Mouse (Mus musculus) intestine, embryonic 14.5 days (tissue): ENCODE measurements at regions not wholly inside any gene's neighbourhood (a gene's known extent, or its start where the extent isn't known, plus 50 kb on each side); places are given as distances from the start of the nearest gene placed in this dataset.

ENCODE experiments used
- ATAC-seq: fragments of 200-750 bp; cut with Nextera tagmentation; replicated peaks from 2 replicates; pipeline ENCODE4 v1.8.0; 2017; ENCODE audit warnings: low read depth, moderate number of reproducible peaks, moderate TSS enrichment, moderate library complexity; ENCODE audit not compliant: low FRiP score, low TSS enrichment
- DNase-seq: peaks from one replicate; pipeline ENCODE4 v3.0.0-alpha.2; 2018; ENCODE audit warnings: low spot score
- H3K27ac ChIP-seq: fragments of 300-500 bp; sonication (generic); 2 replicates; pipeline ENCODE4 v1.5.1; 2014; ENCODE audit warnings: low read depth, mild to moderate bottlenecking, control low read depth
- H3K27me3 ChIP-seq: fragments of 300-500 bp; sonication (generic); replicated peaks from 2 replicates; pipeline ENCODE4 v1.6.1; 2014; ENCODE audit warnings: low read length, control low read depth; ENCODE audit not compliant: control insufficient read depth, insufficient read depth
- H3K36me3 ChIP-seq: fragments of 300-500 bp; sonication (generic); 2 replicates; pipeline ENCODE4 v1.6.1; 2014; ENCODE audit warnings: low read length, control low read depth; ENCODE audit not compliant: control insufficient read depth, insufficient read depth
- H3K4me1 ChIP-seq: fragments of 300-500 bp; sonication (generic); replicated peaks from 2 replicates; pipeline ENCODE4 v1.6.1; 2014; ENCODE audit warnings: low read length, control low read depth, mixed read lengths; ENCODE audit not compliant: control insufficient read depth, insufficient read depth
- H3K4me2 ChIP-seq: fragments of 300-500 bp; sonication (generic); 2 replicates; pipeline ENCODE4 v1.6.1; 2014; ENCODE audit warnings: low read length
- H3K4me3 ChIP-seq: fragments of 300-500 bp; sonication (generic); 2 replicates; pipeline ENCODE4 v1.5.1; 2014; ENCODE audit warnings: low read depth, low read length, control low read depth, mixed read lengths
- H3K9ac ChIP-seq: fragments of 300-500 bp; sonication (generic); 2 replicates; pipeline ENCODE4 v1.6.1; 2014; ENCODE audit warnings: mild to moderate bottlenecking, low read length
- H3K9me3 ChIP-seq: fragments of 300-500 bp; sonication (generic); 2 replicates; pipeline ENCODE4 v1.6.1; 2016; ENCODE audit warnings: low read length, control low read depth; ENCODE audit not compliant: control insufficient read depth
- WGBS: fragments of 180-500 bp; shearing (Covaris S2); extraction: QIAGEN DNeasy Blood & Tissue Kit; methylation state at CpG from one replicate; pipeline ENCODE4 v1.1.7; 2014; 5-methylcytosine and 5-hydroxymethylcytosine counted together

DNA sequence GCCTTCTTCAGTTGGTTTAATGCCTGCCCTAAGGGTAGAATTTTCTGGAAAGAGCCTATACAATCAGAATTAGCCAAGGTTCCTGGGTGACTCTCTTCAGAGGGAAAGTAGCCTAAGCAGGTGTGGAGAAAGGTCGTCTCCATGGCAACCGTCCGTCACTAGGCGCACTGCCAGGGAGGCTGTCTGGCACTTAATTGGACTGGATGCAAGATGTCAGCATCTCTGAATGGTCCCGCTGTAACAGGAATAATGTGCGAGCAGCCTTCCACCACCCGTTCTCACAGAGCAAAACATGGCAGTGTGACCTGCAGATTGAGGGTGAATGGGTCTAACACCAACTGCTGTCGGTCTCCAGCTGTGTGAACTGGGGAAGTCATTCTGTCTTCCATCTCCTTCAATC is 389.6 kb upstream of the Hnrnpa3 start:
- Histone ChIP-seq H3K4me1 (peaks cover 2% of the 10 kb centered on the region; the same call in 1 of the 2 replicates), H3K9ac (no peak overlapping the region), H3K27me3 (no peaks in the 10 kb centered on the region), H3K9me3 (no peaks in the 10 kb centered on the region), H3K4me3 (no peak overlapping the region), H3K4me2 (no peak overlapping the region), H3K36me3 (no peaks in the 10 kb centered on the region), H3K27ac (no peak overlapping the region)
- WGBS: 63% methylated on average over 8 of the region's 8 CpGs
- no peak for ATAC-seq
- no peak for DNase-seq

GRCm38 (mm10) chr2:75270115-75270514 is 388.9 kb upstream of the Hnrnpa3 start:
- H3K9me3 ChIP-seq: no peaks in the 10 kb centered on the region
- WGBS: 79% methylated on average over 4 of the region's 4 CpGs
- ATAC-seq (no peak), DNase-seq (no peak)
- no peaks in the 10 kb centered on the region for H3K27me3 ChIP-seq
- no peak overlapping the region for H3K9ac ChIP-seq
- no peak overlapping the region for H3K4me3 ChIP-seq
- H3K4me1 ChIP-seq: 0 out of 2 replicates have a peak, but pooled peaks cover 2% of the 10 kb centered on the region
- H3K27ac ChIP-seq: no peak overlapping the region
- H3K4me2 ChIP-seq: no peak overlapping the region
- H3K36me3 ChIP-seq: no peaks in the 10 kb centered on the region

DNA sequence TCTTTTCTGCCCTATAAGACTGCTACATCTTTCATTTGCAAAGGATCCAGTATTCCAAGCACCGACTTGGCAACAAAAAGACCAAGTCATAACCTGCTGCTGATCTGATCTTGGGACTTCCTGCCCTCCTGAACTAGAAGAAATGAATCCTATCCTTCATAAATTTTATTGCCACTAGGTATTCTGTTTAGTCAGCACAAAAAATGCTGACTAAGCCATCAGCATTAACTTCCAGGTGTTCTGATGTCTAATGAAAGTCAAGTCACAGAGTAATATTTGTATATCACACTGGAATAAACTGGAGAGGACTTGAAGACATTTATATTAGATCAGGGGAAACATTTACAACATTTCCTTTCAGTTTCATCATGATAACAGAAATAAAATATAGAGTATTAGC is 371.2 kb upstream of the Hnrnpa3 start:
- no peak overlapping the region for H3K4me3 ChIP-seq
- no peak overlapping the region for H3K27ac ChIP-seq
- no peak overlapping the region for H3K4me2 ChIP-seq
- H3K4me1 ChIP-seq: no peaks in the 10 kb centered on the region
- ATAC-seq: no peak
- 89% methylated on average over 1 of the region's 1 CpGs for WGBS
- H3K9ac ChIP-seq: no peak overlapping the region
- H3K27me3 ChIP-seq: no peaks in the 10 kb centered on the region
- no peaks in the 10 kb centered on the region for H3K36me3 ChIP-seq
- no peaks in the 10 kb centered on the region for H3K9me3 ChIP-seq
- no peak for DNase-seq

- Histone ChIP-seq H3K27ac (no peak overlapping the region), H3K9me3 (no peaks in the 10 kb centered on the region), H3K4me3 (no peak overlapping the region), H3K27me3 (no peaks in the 10 kb centered on the region), H3K9ac (no peak overlapping the region), H3K4me2 (no peak overlapping the region), H3K36me3 (no peaks in the 10 kb centered on the region), H3K4me1 (no peaks in the 10 kb centered on the region)
- ATAC-seq (no peak), DNase-seq (no peak)
- WGBS: 75% methylated on average over 2 of the region's 2 CpGs
Observed at GRCm38 (mm10) chr2:75291674-75292073, 367.4 kb upstream of the Hnrnpa3 start.

DNA sequence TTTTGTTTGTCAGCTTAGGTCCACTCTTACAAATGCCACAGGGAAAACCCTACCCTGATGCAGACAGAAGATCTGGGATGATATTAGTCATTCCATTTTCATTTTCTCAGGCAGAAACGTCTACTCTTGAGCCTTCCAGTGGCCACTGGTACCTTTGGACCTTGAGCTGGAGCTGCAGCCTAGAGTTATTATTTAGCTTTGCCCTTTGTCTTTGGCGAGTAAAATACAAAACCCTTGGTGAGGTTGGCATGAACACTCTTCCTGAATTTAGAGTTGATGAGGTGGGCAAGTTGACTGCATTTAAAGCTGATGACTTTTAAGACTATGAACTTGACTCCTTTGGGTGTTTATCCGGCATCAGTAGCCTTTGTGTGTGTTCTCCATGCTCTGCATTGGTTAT is 352.2 kb upstream of the Hnrnpa3 start:
- H3K4me1 ChIP-seq: no peaks in the 10 kb centered on the region
- no peak overlapping the region for H3K9ac ChIP-seq
- DNase-seq: no peak
- no peak for ATAC-seq
- no peak overlapping the region for H3K4me2 ChIP-seq
- no peaks in the 10 kb centered on the region for H3K27me3 ChIP-seq
- H3K36me3 ChIP-seq: no peaks in the 10 kb centered on the region
- no peak overlapping the region for H3K27ac ChIP-seq
- WGBS: 80% methylated on average over 3 of the region's 3 CpGs
- no peaks in the 10 kb centered on the region for H3K9me3 ChIP-seq
- H3K4me3 ChIP-seq: no peak overlapping the region

GRCm38 (mm10) chr2:75311191-75311590 is 347.9 kb upstream of the Hnrnpa3 start:
- H3K4me2 ChIP-seq: no peak overlapping the region
- H3K4me1 ChIP-seq: peaks cover 6% of the 10 kb centered on the region; the same call in 1 of the 2 replicates
- DNase-seq: no peak
- no peak overlapping the region for H3K9ac ChIP-seq
- H3K36me3 ChIP-seq: no peaks in the 10 kb centered on the region
- H3K4me3 ChIP-seq: no peak overlapping the region
- no peak overlapping the region for H3K27ac ChIP-seq
- WGBS: 73% methylated on average over 4 of the region's 4 CpGs
- H3K9me3 ChIP-seq: no peaks in the 10 kb centered on the region
- no peak for ATAC-seq
- H3K27me3 ChIP-seq: 0 out of 2 replicates have a peak, but pooled peaks cover 10% of the 10 kb centered on the region

DNA sequence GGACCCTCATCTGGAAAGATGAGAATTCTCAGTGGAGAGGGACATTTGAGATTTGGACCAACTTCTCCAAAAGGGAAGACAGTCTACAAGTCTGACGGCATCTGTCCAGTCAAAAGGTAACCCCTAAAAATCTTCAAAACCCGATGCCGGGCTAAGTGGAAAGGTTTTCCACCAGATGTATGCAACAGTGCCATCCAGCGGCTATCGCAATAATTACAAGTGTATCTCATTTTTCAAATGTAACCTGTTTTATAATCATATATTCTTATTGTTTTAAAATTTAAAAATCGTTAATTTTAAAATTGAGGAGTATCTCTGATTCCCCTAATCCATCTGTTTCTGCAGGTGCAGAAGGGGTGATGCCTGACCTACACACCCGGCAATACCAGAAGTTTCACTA is 346.8 kb upstream of the Hnrnpa3 start:
- Histone ChIP-seq H3K27ac (no peak overlapping the region), H3K27me3 (0 out of 2 replicates have a peak, but pooled peaks cover 10% of the 10 kb centered on the region), H3K36me3 (no peaks in the 10 kb centered on the region), H3K9me3 (no peaks in the 10 kb centered on the region), H3K4me2 (no peak overlapping the region), H3K4me1 (peaks cover 6% of the 10 kb centered on the region; the same call in 1 of the 2 replicates), H3K4me3 (no peak overlapping the region), H3K9ac (no peak overlapping the region)
- no peak for ATAC-seq
- 11% methylated on average over 7 of the region's 7 CpGs for WGBS
- peak; percentile 76 for DNase-seq

DNA sequence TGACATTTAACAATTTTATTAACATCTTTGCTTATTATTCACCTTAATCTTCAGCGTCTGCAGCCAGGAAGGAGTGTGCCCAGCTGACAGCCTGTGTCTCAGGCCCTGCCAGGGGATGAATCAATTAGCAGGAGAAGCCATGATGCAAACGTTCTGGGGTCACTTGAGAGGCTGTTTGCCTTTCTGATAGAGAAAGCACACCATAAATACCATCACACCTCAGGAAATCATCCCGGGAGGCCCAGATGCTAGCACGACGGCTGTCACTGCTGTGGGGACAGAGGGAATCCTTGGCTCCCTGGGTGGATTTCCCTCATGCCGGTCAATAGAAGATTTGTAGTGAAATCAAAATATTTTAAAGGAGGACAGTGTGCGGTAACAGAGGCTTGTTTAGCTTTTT is 343.7 kb upstream of the Hnrnpa3 start:
- no peaks in the 10 kb centered on the region for H3K36me3 ChIP-seq
- peaks cover 6% of the 10 kb centered on the region; the same call in 1 of the 2 replicates for H3K4me1 ChIP-seq
- H3K9ac ChIP-seq: no peak overlapping the region
- DNase-seq (no peak), ATAC-seq (no peak)
- no peaks in the 10 kb centered on the region for H3K9me3 ChIP-seq
- WGBS: 24% methylated on average over 7 of the region's 7 CpGs
- H3K4me2 ChIP-seq: no peak overlapping the region
- 0 out of 2 replicates have a peak, but pooled peaks cover 10% of the 10 kb centered on the region for H3K27me3 ChIP-seq
- H3K4me3 ChIP-seq: no peak overlapping the region
- no peak overlapping the region for H3K27ac ChIP-seq

DNA sequence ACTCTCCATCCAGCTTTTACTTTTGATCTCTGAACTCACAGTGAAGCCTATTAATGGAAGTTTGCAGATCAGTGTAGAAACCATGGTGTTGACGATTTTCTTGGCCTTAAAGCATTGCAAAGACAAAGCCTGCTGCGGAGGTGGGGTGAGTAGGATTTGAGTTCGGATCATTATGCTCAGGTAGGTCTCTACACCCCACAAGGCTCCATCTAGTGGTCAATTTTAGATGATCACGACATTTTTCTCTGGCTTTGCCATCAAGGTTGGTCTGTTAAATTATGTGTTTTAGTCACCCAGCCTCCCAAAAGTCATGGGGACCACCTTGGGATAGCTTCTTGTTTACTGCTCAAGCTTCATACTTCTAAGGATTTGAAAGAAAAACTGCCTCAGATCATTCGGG is 340.9 kb upstream of the Hnrnpa3 start:
- peaks cover 6% of the 10 kb centered on the region; the same call in 1 of the 2 replicates for H3K4me1 ChIP-seq
- H3K27ac ChIP-seq: no peak overlapping the region
- DNase-seq (no peak), ATAC-seq (no peak)
- 0 out of 2 replicates have a peak, but pooled peaks cover 5% of the 10 kb centered on the region for H3K27me3 ChIP-seq
- H3K9ac ChIP-seq: no peak overlapping the region
- H3K36me3 ChIP-seq: no peaks in the 10 kb centered on the region
- no peak overlapping the region for H3K4me3 ChIP-seq
- 59% methylated on average over 5 of the region's 5 CpGs for WGBS
- no peak overlapping the region for H3K4me2 ChIP-seq
- no peaks in the 10 kb centered on the region for H3K9me3 ChIP-seq
